Mouse (Mus musculus) hindbrain, embryonic 15.5 days (tissue): ENCODE results near the gene Cnn2. TPM values are rescaled to one million over a fixed set of nuclear protein-coding genes. Genes with fewer than 3 reads are reported as not detected.

Source experiments
- ATAC-seq: fragments of 200-750 bp; cut with Nextera tagmentation; 2 replicates; pipeline ENCODE4 v1.8.0; 2017; ENCODE audit warnings: low read depth, moderate number of reproducible peaks, moderate TSS enrichment; ENCODE audit not compliant: low FRiP score
- H3K27ac ChIP-seq: fragments of 300-500 bp; sonication (generic); replicated peaks from 2 replicates; pipeline ENCODE4 v1.5.1; 2015; ENCODE audit warnings: mild to moderate bottlenecking, inconsistent platforms
- H3K27me3 ChIP-seq: fragments of 300-500 bp; sonication (generic); 2 replicates; pipeline ENCODE4 v1.6.1; 2015; ENCODE audit warnings: control low read depth, inconsistent platforms
- H3K36me3 ChIP-seq: fragments of 300-500 bp; sonication (generic); 2 replicates; pipeline ENCODE4 v1.6.1; 2015; ENCODE audit warnings: control low read depth, inconsistent platforms
- H3K4me1 ChIP-seq: fragments of 300-500 bp; sonication (generic); replicated peaks from 2 replicates; pipeline ENCODE4 v1.6.1; 2015; ENCODE audit warnings: control low read depth, inconsistent platforms
- H3K4me2 ChIP-seq: fragments of 300-500 bp; sonication (generic); 2 replicates; pipeline ENCODE4 v1.6.1; 2015; ENCODE audit warnings: moderate library complexity, mild to moderate bottlenecking, inconsistent platforms
- H3K4me3 ChIP-seq: fragments of 300-500 bp; sonication (generic); 2 replicates; pipeline ENCODE4 v1.5.1; 2015; ENCODE audit warnings: mild to moderate bottlenecking, inconsistent platforms
- H3K9ac ChIP-seq: fragments of 300-500 bp; sonication (generic); 2 replicates; pipeline ENCODE4 v1.6.1; 2015; ENCODE audit warnings: inconsistent platforms
- H3K9me3 ChIP-seq: fragments of 300-500 bp; sonication (generic); 2 replicates; pipeline ENCODE4 v1.6.1; 2016; ENCODE audit warnings: control low read depth, inconsistent platforms
- WGBS: fragments of 180-500 bp; shearing (Covaris S2); methylation state at CpG from one replicate; pipeline ENCODE4 v1.1.7; 2015; 5-methylcytosine and 5-hydroxymethylcytosine counted together
- polyA plus RNA-seq: library from polyadenylated mRNA; unstranded; fragments of >200 nt; fragmentation: Nextera tagmentation; extraction: Ambion mirVana; gene quantifications from 2 replicates; pipeline ENCODE4 v1.2.1, GENCODE M21; 2015

Gene Cnn2
- polyA plus RNA-seq, 1 experiment from 2014 or later, result 29.4 TPM

DNA sequence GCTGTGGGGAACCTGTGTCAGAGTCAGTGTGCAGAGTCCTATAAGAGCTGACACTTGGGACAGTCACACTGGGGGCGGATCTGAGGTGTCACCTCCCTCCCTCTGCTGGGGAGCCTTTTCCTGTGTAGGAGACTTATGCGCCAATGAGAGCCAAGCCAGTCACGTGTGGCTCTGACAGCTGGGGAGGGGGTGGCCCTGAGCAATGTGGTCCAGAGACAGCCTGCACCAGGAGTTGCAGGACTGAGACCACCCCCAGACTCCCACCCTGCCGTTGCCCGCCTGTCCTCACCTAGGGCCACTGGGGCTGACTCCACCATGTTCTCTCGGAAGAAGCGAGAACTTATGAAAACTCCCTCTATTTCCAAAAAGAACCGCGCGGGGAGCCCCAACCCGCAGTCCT lies 28.1 kb downstream of the Cnn2 start, which contains the start of gene Arhgap45:
Gene Arhgap45 (plus strand): TSS at position 143 of the 400 bp plus-strand sequence.
- Histone ChIP-seq H3K4me2 (no peak within 1 kb of the TSS), H3K36me3 (peaks cover 12% of the 10 kb centered on the region), H3K9me3 (no peaks in the 10 kb centered on the region), H3K27ac (no peak within 1 kb of the TSS), H3K9ac (no peak within 1 kb of the TSS), H3K4me3 (no peak within 1 kb of the TSS), H3K27me3 (peaks cover 65% of the 10 kb centered on the region), H3K4me1 (no peaks in the 10 kb centered on the region)
- no peak for ATAC-seq
- WGBS, result 72% methylated on average over 11 of the region's 11 CpGs

GRCm38 (mm10) chr10:80016931-80017330 lies 28.5 kb downstream of the Cnn2 start:
- no peaks in the 10 kb centered on the region for H3K4me1 ChIP-seq
- H3K4me2 ChIP-seq, result no peak overlapping the region
- WGBS, result 91% methylated on average over 10 of the region's 10 CpGs
- ATAC-seq, result no peak
- no peaks in the 10 kb centered on the region for H3K9me3 ChIP-seq
- H3K27ac ChIP-seq, result no peak overlapping the region
- peaks cover 7% of the 10 kb centered on the region for H3K36me3 ChIP-seq
- no peak overlapping the region for H3K4me3 ChIP-seq
- peaks cover 61% of the 10 kb centered on the region for H3K27me3 ChIP-seq
- H3K9ac ChIP-seq, result no peak overlapping the region

DNA sequence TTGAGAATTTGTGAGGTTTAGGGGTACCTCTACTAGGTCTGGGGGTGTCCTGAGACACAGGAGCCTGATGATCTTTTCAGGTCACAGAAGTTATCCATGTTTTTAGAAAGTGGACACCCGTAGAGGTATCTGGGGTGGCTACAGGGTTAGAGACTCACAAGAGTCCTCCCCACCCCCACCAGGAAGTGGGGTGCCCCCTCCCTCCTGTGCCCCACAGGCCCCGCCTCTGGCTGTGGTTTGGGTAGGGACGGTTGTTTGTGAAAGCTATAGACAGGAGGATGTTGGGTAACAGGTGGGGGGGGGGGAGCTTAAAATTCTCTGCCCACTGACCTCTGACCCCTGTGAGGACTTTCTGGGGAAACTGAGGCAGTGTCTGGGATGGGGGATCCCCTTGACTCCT lies 29.0 kb downstream of the Cnn2 start:
- peaks cover 3% of the 10 kb centered on the region for H3K36me3 ChIP-seq
- H3K9ac ChIP-seq, result no peak overlapping the region
- peaks cover 57% of the 10 kb centered on the region for H3K27me3 ChIP-seq
- H3K4me3 ChIP-seq, result no peak overlapping the region
- 60% methylated on average over 3 of the region's 3 CpGs for WGBS
- no peaks in the 10 kb centered on the region for H3K9me3 ChIP-seq
- H3K4me1 ChIP-seq, result no peaks in the 10 kb centered on the region
- no peak for ATAC-seq
- no peak overlapping the region for H3K4me2 ChIP-seq
- no peak overlapping the region for H3K27ac ChIP-seq

GRCm38 (mm10) chr10:80017771-80018170 lies 29.4 kb downstream of the Cnn2 start:
- Histone ChIP-seq H3K4me1 (no peaks in the 10 kb centered on the region), H3K9me3 (no peaks in the 10 kb centered on the region), H3K4me2 (no peak overlapping the region), H3K27me3 (peaks cover 53% of the 10 kb centered on the region), H3K4me3 (no peak overlapping the region), H3K36me3 (no peaks in the 10 kb centered on the region), H3K9ac (no peak overlapping the region), H3K27ac (no peak overlapping the region)
- 79% methylated on average over 14 of the region's 14 CpGs for WGBS
- ATAC-seq, result no peak

DNA sequence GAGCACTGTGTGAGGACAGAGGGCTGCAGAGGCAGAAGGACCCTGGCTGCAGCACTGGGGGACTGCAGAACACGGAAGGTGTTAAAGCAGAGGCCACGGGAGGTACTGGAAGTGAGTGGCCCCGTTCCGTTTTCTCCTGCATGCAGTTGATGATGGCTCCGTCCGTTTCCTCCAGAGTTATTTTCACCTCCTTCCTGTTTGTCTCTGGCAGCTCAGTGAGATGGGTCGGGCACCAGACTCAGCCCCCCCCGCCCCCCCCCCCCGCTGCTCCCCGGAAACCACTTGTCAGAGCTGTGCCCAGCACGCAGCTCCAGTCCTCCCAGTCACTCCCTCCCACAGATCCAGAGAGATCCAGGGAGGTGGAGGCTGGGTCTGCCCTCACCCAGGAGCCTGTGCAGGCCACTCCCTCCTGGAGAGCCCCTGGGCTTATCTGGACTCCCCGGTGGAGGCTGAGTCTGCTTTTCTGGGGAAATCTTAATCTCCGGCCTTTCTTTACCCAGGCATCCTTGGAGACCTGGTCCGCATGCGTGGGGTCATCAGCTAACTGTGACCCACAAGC lies 30.4 kb downstream of the Cnn2 start:
- Histone ChIP-seq H3K27ac (no peak overlapping the region), H3K4me2 (no peak overlapping the region; the same call in 1 of the 2 replicates), H3K36me3 (no peaks in the 10 kb centered on the region), H3K4me3 (no peak overlapping the region), H3K4me1 (no peaks in the 10 kb centered on the region), H3K9ac (no peak overlapping the region), H3K27me3 (peaks cover 42% of the 10 kb centered on the region), H3K9me3 (no peaks in the 10 kb centered on the region)
- WGBS, result 9% methylated on average over 15 of the region's 15 CpGs
- no peak for ATAC-seq

- peak; percentile 28; the same call in 1 of the 2 replicates for ATAC-seq
Measured at GRCm38 (mm10) chr10:80019471-80020131, 31.2 kb downstream of the Cnn2 start.

DNA sequence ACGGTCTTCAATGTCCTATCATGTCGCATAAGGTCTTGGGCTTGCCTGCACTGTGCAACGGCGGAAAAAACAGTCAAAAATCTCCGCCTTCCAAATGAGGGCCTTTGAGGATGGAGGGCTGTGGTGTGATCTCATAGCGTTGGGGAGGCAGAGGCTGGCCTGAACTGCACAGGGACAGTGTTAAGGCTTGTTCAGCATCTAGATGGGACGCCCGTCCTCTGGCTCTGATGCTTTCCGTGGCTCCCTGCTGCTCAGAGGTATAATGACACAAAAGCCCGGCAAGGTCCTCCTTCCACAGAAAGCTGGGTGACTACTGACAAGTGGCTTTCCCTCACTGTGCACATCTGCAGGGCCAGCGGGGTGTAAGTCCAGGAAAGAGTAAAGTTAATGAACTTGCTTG lies 31.8 kb downstream of the Cnn2 start:
- ATAC-seq, result no peak
- Histone ChIP-seq H3K27ac (no peak overlapping the region), H3K9me3 (no peaks in the 10 kb centered on the region), H3K27me3 (peaks cover 29% of the 10 kb centered on the region), H3K4me2 (no peak overlapping the region), H3K4me3 (no peak overlapping the region), H3K4me1 (no peaks in the 10 kb centered on the region), H3K36me3 (no peaks in the 10 kb centered on the region), H3K9ac (no peak overlapping the region)
- WGBS, result 31% methylated on average over 11 of the region's 11 CpGs

More at GRCm38 (mm10) chr10:80019471-80020131, 31.2 kb downstream of the Cnn2 start:
- no peaks in the 10 kb centered on the region for H3K36me3 ChIP-seq
- H3K27ac ChIP-seq, result no peak overlapping the region
- 6% methylated on average over 20 of the region's 20 CpGs for WGBS
- H3K9ac ChIP-seq, result no peak overlapping the region
- H3K4me2 ChIP-seq, result no peak overlapping the region
- H3K9me3 ChIP-seq, result no peaks in the 10 kb centered on the region
- H3K4me3 ChIP-seq, result no peak overlapping the region
- H3K4me1 ChIP-seq, result no peaks in the 10 kb centered on the region
- H3K27me3 ChIP-seq, result peaks cover 35% of the 10 kb centered on the region

DNA sequence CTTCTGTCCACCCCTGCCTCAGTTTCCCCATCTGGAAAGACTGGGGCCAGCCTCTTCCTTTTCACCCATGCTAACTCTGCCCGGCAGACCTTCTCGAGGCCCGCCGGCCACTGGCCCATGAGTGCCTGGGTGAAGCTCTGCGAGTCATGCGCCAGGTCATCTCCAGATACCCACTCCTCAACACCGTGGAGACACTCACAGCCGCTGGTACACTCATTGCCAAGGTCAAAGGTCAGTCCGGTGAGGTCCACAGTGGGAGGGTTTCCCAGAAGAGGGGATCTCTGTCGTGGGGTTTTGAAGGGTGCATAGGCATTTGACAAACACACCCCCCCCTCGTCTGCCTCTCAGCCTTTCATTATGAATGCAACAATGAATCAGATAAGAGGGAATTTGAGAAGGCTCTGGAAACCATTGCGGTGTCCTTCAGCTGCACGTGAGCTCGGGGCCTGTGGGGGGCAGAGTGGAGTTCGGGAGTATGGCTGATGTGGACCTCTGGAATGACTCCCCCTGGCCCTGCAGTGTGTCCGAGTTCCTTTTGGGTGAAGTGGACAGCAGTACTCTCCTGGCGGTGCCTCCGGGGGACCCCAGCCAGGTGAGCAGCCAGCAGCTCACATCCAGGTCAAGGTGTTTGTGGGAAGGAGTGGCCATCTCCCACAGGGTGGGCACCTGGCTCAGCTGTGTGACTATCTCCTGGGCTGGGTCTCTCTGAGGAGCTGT lies 32.4 kb downstream of the Cnn2 start:
- Histone ChIP-seq H3K9me3 (no peaks in the 10 kb centered on the region), H3K4me2 (no peak overlapping the region), H3K27me3 (peaks cover 23% of the 10 kb centered on the region), H3K36me3 (no peaks in the 10 kb centered on the region), H3K4me1 (no peaks in the 10 kb centered on the region), H3K27ac (no peak overlapping the region), H3K9ac (no peak overlapping the region), H3K4me3 (no peak overlapping the region)
- 83% methylated on average over 18 of the region's 18 CpGs for WGBS
- no peak for ATAC-seq

DNA sequence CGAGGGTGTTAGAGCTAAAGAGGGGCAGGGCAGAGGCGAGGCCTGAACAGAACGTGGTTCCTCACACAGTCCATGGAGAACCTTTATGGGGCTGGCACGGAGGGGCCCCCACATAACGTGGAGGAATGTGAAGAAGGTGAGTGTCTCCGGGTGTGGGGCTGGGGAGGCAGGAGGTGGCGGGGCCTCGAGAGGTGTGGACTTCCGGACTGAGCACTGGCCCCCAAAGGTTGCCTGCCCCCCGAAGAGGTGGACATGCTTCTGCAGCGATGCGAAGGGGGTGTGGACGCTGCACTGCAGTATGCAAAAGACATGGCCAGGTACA lies 32.9 kb downstream of the Cnn2 start:
- H3K4me3 ChIP-seq, result no peak overlapping the region
- H3K4me1 ChIP-seq, result no peaks in the 10 kb centered on the region
- WGBS, result 93% methylated on average over 13 of the region's 13 CpGs
- no peaks in the 10 kb centered on the region for H3K36me3 ChIP-seq
- no peak overlapping the region for H3K9ac ChIP-seq
- H3K9me3 ChIP-seq, result no peaks in the 10 kb centered on the region
- H3K27me3 ChIP-seq, result peaks cover 20% of the 10 kb centered on the region
- H3K27ac ChIP-seq, result no peak overlapping the region
- H3K4me2 ChIP-seq, result no peak overlapping the region
- ATAC-seq, result no peak

- Histone ChIP-seq H3K36me3 (no peaks in the 10 kb centered on the region), H3K4me3 (no peak overlapping the region), H3K4me2 (no peak overlapping the region), H3K4me1 (no peaks in the 10 kb centered on the region), H3K9ac (no peak overlapping the region), H3K9me3 (no peaks in the 10 kb centered on the region), H3K27me3 (peaks cover 20% of the 10 kb centered on the region), H3K27ac (no peak overlapping the region)
- WGBS, result 94% methylated on average over 12 of the region's 12 CpGs
- no peak for ATAC-seq
Measured at GRCm38 (mm10) chr10:80022164-80022563, 33.8 kb downstream of the Cnn2 start.

GRCm38 (mm10) chr10:80022806-80023205 lies 34.4 kb downstream of the Cnn2 start:
- H3K27ac ChIP-seq, result no peak overlapping the region
- no peaks in the 10 kb centered on the region for H3K4me1 ChIP-seq
- H3K27me3 ChIP-seq, result peaks cover 18% of the 10 kb centered on the region
- WGBS, result 95% methylated on average over 8 of the region's 8 CpGs
- no peaks in the 10 kb centered on the region for H3K36me3 ChIP-seq
- H3K4me3 ChIP-seq, result no peak overlapping the region
- no peaks in the 10 kb centered on the region for H3K9me3 ChIP-seq
- no peak overlapping the region for H3K4me2 ChIP-seq
- H3K9ac ChIP-seq, result no peak overlapping the region
- ATAC-seq, result no peak

DNA sequence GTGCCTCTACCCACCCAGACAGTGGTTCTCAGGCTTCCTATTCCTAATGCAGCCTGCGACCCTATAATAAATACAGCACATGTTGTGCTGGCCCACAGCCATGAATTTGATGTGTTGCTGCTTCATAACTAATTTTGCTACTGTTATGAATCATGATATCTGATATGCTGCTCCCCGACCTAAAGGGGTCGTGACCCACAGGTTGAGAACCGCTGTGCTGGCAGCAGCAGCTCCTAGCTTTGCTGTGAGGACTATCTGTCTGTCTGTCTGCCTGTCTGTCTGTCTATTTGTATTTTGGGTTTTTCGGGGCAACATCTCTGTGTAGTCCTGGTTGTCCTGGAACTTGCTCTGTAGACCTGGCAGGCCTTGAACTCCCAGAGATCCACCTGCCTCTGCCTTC lies 35.4 kb downstream of the Cnn2 start:
- WGBS, result 89% methylated on average over 5 of the region's 5 CpGs
- no peak overlapping the region for H3K4me3 ChIP-seq
- no peak for ATAC-seq
- no peak overlapping the region for H3K27ac ChIP-seq
- H3K4me1 ChIP-seq, result no peaks in the 10 kb centered on the region
- H3K9ac ChIP-seq, result no peak overlapping the region
- no peaks in the 10 kb centered on the region for H3K9me3 ChIP-seq
- peaks cover 17% of the 10 kb centered on the region for H3K27me3 ChIP-seq
- H3K36me3 ChIP-seq, result no peaks in the 10 kb centered on the region
- H3K4me2 ChIP-seq, result no peak overlapping the region
